Mouse (Mus musculus): ENCODE measurements around the gene Vwce. TPM values are rescaled to one million over a fixed set of nuclear protein-coding genes. Genes with fewer than 3 reads are reported as not detected.

Vwce gene
- total RNA-seq (2017): 0.19 TPM in 1 of 2 replicates, not detected in the other

DNA sequence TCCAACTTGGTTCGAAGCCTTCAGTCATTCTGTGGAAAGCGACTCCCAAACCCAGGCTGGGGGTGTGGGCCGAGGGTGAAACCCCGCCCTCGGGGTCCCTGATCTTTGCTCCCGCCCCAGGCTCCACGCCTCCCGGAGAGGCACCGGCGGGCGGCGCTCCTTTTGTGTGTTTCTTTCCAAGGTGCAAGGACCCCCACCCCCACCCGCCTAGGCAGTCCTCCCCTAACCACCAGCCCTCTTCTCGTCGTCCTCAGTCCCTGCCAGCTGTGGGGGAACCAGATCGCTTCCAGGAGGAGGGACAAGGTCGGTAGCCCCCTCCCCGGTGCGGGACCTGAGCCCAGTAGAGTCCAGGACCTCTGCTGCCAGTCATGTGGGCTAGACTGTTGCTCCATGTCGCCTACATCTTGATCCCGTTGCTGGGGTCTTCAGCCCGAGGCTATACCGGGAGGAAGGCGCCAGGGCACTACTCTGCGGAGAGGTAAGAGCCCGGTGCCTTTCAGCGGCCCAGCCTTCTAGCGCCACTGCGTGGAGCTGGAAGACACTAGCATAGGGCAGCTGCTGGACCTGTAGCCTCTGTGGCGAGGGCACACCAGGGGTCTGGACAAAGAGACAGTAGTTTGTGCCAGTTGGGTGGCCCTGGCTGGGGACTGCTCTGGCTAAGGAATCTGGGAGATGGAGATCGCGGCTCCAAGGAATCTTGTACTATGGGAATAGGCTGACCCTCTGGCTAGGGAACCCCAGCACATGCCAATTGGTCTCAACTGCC lies at the start of gene Vwce:
Gene Vwce, plus strand, starts transcription at position 108 of the 766 bp plus-strand sequence.
- peak; percentile 70 to 77 for ATAC-seq (replicated peaks in 1 of 2; ENCODE audit: insufficient read depth in 1 of 2, low FRiP score in 2 of 2, low TSS enrichment in 1 of 2, low read depth in 1 of 2, poor library complexity in 2 of 2, severe bottlenecking in 2 of 2)

DNA sequence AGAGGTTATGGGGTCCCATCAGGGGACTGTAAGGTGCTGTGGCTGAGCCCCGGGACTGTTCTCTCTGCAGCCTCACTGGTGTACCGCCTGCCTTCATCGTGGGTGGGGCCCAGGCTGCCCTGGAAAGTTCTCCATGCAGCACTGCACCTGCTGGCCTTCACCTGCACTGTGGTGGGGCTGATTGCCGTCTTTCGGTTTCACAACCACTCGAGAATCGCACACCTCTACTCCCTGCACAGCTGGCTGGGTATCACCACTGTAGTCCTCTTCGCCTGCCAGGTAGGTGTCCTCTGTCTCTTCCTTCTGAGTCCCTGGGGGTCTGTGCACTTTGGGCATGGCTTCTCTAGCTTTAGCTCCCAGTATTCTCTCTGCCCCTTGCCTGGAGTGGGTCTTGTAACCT lies 48.9 kb upstream of the Vwce start:
- no peak for ATAC-seq (replicated peaks in 1 of 2; ENCODE audit: insufficient read depth in 1 of 2, low FRiP score in 2 of 2, low TSS enrichment in 1 of 2, low read depth in 1 of 2, poor library complexity in 2 of 2, severe bottlenecking in 2 of 2)

DNA sequence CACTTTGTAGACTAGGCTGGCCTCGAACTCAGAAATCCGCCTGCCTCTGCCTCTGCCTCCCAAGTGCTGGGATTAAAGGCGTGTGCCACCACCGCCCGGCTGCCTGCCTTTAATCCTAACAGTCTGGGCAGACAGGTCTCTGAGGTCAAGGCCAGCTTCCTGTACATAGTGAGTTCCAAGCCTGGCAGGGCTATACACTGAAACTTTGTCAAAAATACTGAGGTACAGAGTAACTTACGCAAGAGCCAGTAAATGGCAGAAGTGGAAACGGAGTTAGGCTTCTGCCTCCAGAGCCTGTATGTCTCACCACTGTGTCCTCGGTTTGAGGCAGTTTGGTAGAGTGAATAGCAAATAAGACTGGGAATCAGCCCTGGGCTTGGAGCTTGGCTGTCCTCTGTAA lies 46.8 kb upstream of the Vwce start:
- ATAC-seq (replicated peaks in 1 of 2; ENCODE audit: insufficient read depth in 1 of 2, low FRiP score in 2 of 2, low TSS enrichment in 1 of 2, low read depth in 1 of 2, poor library complexity in 2 of 2, severe bottlenecking in 2 of 2): no peak

DNA sequence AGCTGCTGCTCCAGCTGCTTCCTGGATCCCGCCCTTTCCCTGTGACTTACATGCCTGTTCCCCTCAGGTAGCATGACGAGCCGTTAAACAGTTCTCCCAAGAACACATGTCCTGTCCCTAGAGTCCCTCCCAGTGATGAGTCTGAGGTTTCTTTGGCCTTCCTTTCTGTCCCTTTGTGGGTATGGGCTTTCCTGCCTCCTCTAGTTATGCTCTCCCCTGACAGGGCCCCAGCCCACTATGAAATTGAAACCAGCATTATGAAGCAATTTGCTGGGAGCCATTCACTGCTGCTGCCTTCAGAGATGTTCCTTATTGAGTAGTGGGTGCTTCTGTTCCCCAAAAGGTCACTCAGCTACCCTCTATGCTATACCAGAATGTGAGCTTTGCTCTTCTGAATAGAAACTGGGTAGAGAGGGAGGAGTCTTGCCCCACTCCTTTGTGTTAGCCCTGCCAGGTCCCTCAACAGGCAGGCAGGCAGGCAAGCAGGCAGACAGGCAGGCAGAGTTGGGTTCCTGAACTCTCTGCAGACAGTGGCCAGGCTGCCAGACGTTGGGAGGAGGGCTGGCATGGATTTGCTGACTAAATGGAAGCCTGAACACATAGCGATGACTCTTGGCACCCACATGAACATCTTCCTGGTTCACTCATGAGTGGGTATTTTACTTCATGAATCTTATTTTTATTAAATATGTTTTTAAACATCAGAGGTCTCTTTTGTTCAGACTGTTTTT lies 44.7 kb upstream of the Vwce start:
- peak; percentile 77 to 80 for ATAC-seq (replicated peaks in 1 of 2; ENCODE audit: insufficient read depth in 1 of 2, low FRiP score in 2 of 2, low TSS enrichment in 1 of 2, low read depth in 1 of 2, poor library complexity in 2 of 2, severe bottlenecking in 2 of 2)

DNA sequence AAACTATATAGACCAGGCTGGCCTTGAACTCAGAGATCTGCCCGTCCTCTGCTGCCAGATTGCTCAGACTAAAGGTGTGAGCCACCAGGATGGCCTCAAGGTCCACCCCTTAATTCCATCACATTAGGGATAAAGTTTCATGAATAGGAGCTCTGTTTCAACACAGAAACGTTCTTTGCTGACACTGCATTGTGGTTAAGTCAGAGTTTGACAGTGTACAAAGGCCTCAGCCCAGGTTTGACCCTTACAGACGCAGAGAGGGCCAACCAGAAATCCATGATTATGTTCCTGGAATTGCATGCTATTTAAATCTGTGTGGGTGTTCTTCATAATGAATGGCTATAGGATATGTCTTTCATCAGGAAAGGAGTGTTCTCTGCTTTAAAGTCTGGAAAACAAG lies 43.7 kb upstream of the Vwce start:
- ATAC-seq (replicated peaks in 1 of 2; ENCODE audit: insufficient read depth in 1 of 2, low FRiP score in 2 of 2, low TSS enrichment in 1 of 2, low read depth in 1 of 2, poor library complexity in 2 of 2, severe bottlenecking in 2 of 2): no peak

- no peak for ATAC-seq (replicated peaks in 1 of 2; ENCODE audit: insufficient read depth in 1 of 2, low FRiP score in 2 of 2, low TSS enrichment in 1 of 2, low read depth in 1 of 2, poor library complexity in 2 of 2, severe bottlenecking in 2 of 2)
These were observed 42.2 kb upstream of the Vwce start for GRCm38 (mm10) chr19:10591659-10592377.

- ATAC-seq (replicated peaks in 1 of 2; ENCODE audit: insufficient read depth in 1 of 2, low FRiP score in 2 of 2, low TSS enrichment in 1 of 2, low read depth in 1 of 2, poor library complexity in 2 of 2, severe bottlenecking in 2 of 2): no peak
These were observed 35.8 kb upstream of the Vwce start for GRCm38 (mm10) chr19:10598188-10598587.

- no peak for ATAC-seq (replicated peaks in 1 of 2; ENCODE audit: insufficient read depth in 1 of 2, low FRiP score in 2 of 2, low TSS enrichment in 1 of 2, low read depth in 1 of 2, poor library complexity in 2 of 2, severe bottlenecking in 2 of 2)
These were observed 34.4 kb upstream of the Vwce start for GRCm38 (mm10) chr19:10599648-10600047.

GRCm38 (mm10) chr19:10602247-10602769 lies 31.7 kb upstream of the Vwce start:
- 0 out of 4 replicates have a peak, but pooled peaks of 1 of the 2 experiments have one; percentile 2 for ATAC-seq (replicated peaks in 1 of 2; ENCODE audit: insufficient read depth in 1 of 2, low FRiP score in 2 of 2, low TSS enrichment in 1 of 2, low read depth in 1 of 2, poor library complexity in 2 of 2, severe bottlenecking in 2 of 2)

DNA sequence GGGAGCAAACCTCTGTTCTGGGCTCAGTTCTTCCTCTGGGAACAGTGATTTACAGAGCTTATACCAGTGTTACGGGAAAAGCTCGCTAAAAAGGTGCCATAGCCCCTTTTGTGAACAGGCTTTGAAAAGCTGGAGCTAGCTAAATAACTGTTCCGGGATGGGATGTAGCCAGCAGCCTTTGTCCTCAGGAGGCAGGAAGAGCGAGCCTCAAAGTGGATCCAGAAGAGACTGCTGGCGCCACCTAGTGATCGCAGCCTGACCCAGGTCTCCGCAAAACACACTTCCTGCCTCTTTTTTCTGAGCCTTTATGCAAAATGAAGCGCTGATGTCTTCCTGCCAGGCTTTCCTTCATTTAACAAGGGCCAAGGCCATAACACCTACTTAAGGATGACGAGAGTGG lies 31.2 kb upstream of the Vwce start:
- ATAC-seq (replicated peaks in 1 of 2; ENCODE audit: insufficient read depth in 1 of 2, low FRiP score in 2 of 2, low TSS enrichment in 1 of 2, low read depth in 1 of 2, poor library complexity in 2 of 2, severe bottlenecking in 2 of 2): peak; percentile 51 to 54

DNA sequence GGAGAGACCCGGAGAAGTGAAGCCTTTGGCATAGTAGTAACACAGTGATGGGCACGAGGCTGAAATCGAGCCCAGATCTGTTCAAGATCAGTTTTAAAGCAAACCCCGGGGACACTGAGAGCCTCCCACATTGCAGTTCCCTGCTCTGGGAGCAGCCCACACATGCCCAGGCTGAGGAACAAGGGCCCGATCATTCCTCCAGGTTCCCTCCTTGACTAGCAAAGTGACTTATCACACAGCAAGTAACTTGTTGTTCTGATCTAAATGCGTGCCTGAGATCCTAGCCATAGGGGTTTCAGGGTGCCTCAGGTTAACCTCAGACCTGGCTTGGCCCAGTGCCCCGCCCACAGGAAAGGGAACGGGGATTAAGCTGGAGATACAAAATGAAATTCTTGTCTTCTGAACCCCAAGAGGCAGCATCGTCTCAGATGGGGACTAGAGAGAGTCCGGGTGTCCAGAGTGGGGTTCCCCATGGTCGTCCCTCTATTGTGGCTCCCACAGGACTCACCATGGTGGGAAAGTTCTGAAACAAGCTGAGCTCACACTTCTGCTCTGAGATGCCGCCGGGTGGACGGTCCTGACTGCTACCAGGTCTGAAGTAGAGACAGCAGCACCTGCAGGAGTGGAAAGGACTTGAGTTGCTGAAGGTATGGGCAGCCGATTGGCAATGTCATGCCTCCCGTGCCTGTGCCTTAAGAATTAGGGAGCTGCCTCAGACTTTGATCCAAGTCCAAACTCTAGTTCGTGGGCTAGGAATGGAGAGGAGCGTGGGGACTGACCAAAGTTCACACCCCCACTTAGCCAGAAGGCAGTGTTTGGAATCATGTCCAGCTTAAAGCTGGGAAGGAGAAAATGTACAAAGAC lies 30.1 kb upstream of the Vwce start:
- no peak for ATAC-seq (replicated peaks in 1 of 2; ENCODE audit: insufficient read depth in 1 of 2, low FRiP score in 2 of 2, low TSS enrichment in 1 of 2, low read depth in 1 of 2, poor library complexity in 2 of 2, severe bottlenecking in 2 of 2)

DNA sequence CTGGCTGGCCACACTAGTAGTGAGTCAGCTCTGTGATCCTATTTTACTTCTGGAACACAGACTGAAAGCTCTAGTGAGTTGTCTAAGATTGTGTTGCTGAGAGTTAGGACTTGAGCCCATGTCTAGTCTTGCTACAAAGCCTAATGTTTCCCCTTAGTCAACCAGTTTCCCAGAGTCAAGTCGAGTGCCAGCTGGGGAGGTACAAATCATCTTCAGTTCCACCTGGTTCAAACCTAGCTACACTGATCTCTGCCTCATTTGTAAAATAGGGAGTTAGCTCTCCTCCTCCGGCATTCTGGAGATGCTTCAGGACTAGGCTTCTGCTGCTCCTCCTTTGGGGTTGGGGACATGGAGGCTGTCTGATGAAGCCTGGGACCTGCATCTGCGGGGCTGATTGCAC lies 29.5 kb upstream of the Vwce start:
- no peak for ATAC-seq (replicated peaks in 1 of 2; ENCODE audit: insufficient read depth in 1 of 2, low FRiP score in 2 of 2, low TSS enrichment in 1 of 2, low read depth in 1 of 2, poor library complexity in 2 of 2, severe bottlenecking in 2 of 2)

- peak; percentile 91 to 93 for ATAC-seq (replicated peaks in 1 of 2; ENCODE audit: insufficient read depth in 1 of 2, low FRiP score in 2 of 2, low TSS enrichment in 1 of 2, low read depth in 1 of 2, poor library complexity in 2 of 2, severe bottlenecking in 2 of 2)
These were observed 28.6 kb upstream of the Vwce start, which contains the start of the genes Ddb1 and Tkfc for GRCm38 (mm10) chr19:10605293-10605900. Gene Ddb1, plus strand, starts transcription at chr19:10605327. Gene Tkfc, minus strand, starts transcription at chr19:10605654.

DNA sequence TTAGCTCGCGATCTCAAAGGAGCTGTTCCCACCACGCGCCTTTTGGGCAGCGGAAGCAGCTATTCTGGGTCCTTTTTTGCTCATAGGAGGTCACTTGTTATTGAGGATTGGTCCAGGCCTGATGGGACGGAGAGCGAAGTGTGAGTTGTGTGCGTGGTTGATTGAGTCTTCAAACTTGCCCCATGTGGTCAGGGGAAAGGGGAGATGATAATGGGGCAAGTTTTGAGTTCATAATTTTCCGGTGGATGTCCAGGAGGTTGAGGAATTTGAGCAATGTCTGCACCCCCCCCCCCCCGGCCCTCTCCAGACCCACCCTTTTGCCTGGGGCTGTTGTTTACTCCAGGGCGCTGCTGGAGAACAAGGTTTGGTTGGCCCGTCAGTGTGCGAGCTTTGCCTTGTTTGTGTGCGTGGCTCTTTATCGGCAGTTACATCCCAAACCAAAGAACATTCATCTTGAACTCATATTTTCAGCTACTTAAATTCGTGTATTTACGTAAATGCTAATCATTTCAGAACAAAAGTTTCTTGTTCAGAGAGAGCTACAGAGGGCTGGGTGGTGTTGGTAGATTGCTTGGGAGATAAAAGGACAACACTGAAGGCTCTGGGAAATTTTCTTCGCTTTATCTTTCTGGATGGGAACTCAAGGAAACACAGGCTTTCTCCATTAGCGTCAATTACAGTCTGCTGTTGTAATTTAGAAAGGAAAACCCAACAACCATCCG lies 28.0 kb upstream of the Vwce start:
- ATAC-seq (replicated peaks in 1 of 2; ENCODE audit: insufficient read depth in 1 of 2, low FRiP score in 2 of 2, low TSS enrichment in 1 of 2, low read depth in 1 of 2, poor library complexity in 2 of 2, severe bottlenecking in 2 of 2): no peak

- no peak for ATAC-seq (replicated peaks in 1 of 2; ENCODE audit: insufficient read depth in 1 of 2, low FRiP score in 2 of 2, low TSS enrichment in 1 of 2, low read depth in 1 of 2, poor library complexity in 2 of 2, severe bottlenecking in 2 of 2)
These were observed 25.3 kb upstream of the Vwce start for GRCm38 (mm10) chr19:10608573-10609240.

Measured in hematopoietic stem cell, adult 5-6 weeks (primary cell).